Mouse (Mus musculus) liver, embryonic 14.5 days (tissue): ENCODE measurements around the gene Plk3. TPM values are rescaled to one million over a fixed set of nuclear protein-coding genes. Genes with fewer than 3 reads are reported as not detected.

Source experiments
- ATAC-seq: fragments of 200-750 bp; cut with Nextera tagmentation; 2 replicates; pipeline ENCODE4 v1.8.0; 2017; ENCODE audit warnings: moderate number of reproducible peaks, mild to moderate bottlenecking, moderate library complexity; ENCODE audit not compliant: insufficient read depth
- DNase-seq, 3 experiments: peaks; one replicate each; pipeline ENCODE4 v3.0.0-alpha.2; 2012 to 2013; ENCODE audit warnings: low read depth in 3 of 3, low spot score in 3 of 3
- H3K27ac ChIP-seq: fragments of 300-500 bp; sonication (generic); 2 replicates; pipeline ENCODE4 v1.5.1; 2014; ENCODE audit warnings: moderate library complexity, mild to moderate bottlenecking, control low read depth, inconsistent platforms
- H3K27me3 ChIP-seq: fragments of 300-500 bp; sonication (generic); 2 replicates; pipeline ENCODE4 v1.6.1; 2014; ENCODE audit warnings: mild to moderate bottlenecking, low read length, moderate library complexity; ENCODE audit not compliant: control insufficient read depth, insufficient read depth
- H3K36me3 ChIP-seq: fragments of 300-500 bp; sonication (generic); replicated peaks from 2 replicates; pipeline ENCODE4 v1.6.1; 2014; ENCODE audit warnings: low read depth; ENCODE audit not compliant: control insufficient read depth, insufficient read depth
- H3K4me1 ChIP-seq, 2 experiments: fragments of 200-500 bp in 1 of 2; fragments of 300-500 bp in 1 of 2; sonication (generic) in 1 of 2; replicated peaks; 2 replicates each; pipeline ENCODE4 v1.6.1; 2012 to 2014; ENCODE audit warnings: antibody characterized with exemption in 1 of 2, inconsistent platforms in 1 of 2, low read length in 1 of 2; ENCODE audit not compliant: control insufficient read depth in 2 of 2, insufficient read depth in 2 of 2
- H3K4me2 ChIP-seq: fragments of 300-500 bp; sonication (generic); 2 replicates; pipeline ENCODE4 v1.6.1; 2014; ENCODE audit warnings: low read depth, mild to moderate bottlenecking, control low read depth, moderate library complexity
- H3K4me3 ChIP-seq, 2 experiments: fragments of 200-500 bp in 1 of 2; fragments of 300-500 bp in 1 of 2; sonication (generic) in 1 of 2; 2 replicates each; pipeline ENCODE4 v1.5.1; 2012 to 2014; ENCODE audit warnings: low read depth in 2 of 2, low read length in 2 of 2, mild to moderate bottlenecking in 2 of 2, control low read depth in 1 of 2, inconsistent platforms in 1 of 2, moderate library complexity in 1 of 2; ENCODE audit not compliant: insufficient read depth in 1 of 2
- H3K9ac ChIP-seq: fragments of 300-500 bp; sonication (generic); replicated peaks from 2 replicates; pipeline ENCODE4 v1.6.1; 2014; ENCODE audit warnings: mild to moderate bottlenecking, control low read depth, moderate library complexity
- H3K9me3 ChIP-seq: fragments of 300-500 bp; sonication (generic); 2 replicates; pipeline ENCODE4 v1.6.1; 2016; ENCODE audit warnings: low read length, mixed read lengths; ENCODE audit not compliant: control insufficient read depth
- CTCF ChIP-seq: IDR thresholded peaks from 2 replicates; pipeline ENCODE4 v1.5.1; 2016; ENCODE audit warnings: antibody characterized with exemption, low read depth, control low read depth
- EP300 ChIP-seq: IDR thresholded peaks from 2 replicates; pipeline ENCODE4 v1.6.1; 2016; ENCODE audit warnings: antibody characterized with exemption, low read depth
- WGBS: fragments of 180-500 bp; shearing (Covaris S2); extraction: QIAGEN DNeasy Blood & Tissue Kit; methylation state at CpG from one replicate; pipeline ENCODE4 v1.1.7; 2014; ENCODE audit not compliant: insufficient replicate concordance; 5-methylcytosine and 5-hydroxymethylcytosine counted together
- polyA plus RNA-seq, 2 experiments: library from polyadenylated mRNA; depleted of rRNA in 1 of 2; stranded (reverse) in 1 of 2; unstranded in 1 of 2; fragments of >200 nt; fragmentation: Nextera tagmentation in 1 of 2; extraction: Ambion mirVana in 1 of 2; gene quantifications; 2 replicates each; pipeline versions ENCODE4 v1.2.1 to v1.2.3; 2012 to 2014

The Plk3 gene
- polyA plus RNA-seq, 2 experiments: 1.1 to 1.7 TPM

DNA sequence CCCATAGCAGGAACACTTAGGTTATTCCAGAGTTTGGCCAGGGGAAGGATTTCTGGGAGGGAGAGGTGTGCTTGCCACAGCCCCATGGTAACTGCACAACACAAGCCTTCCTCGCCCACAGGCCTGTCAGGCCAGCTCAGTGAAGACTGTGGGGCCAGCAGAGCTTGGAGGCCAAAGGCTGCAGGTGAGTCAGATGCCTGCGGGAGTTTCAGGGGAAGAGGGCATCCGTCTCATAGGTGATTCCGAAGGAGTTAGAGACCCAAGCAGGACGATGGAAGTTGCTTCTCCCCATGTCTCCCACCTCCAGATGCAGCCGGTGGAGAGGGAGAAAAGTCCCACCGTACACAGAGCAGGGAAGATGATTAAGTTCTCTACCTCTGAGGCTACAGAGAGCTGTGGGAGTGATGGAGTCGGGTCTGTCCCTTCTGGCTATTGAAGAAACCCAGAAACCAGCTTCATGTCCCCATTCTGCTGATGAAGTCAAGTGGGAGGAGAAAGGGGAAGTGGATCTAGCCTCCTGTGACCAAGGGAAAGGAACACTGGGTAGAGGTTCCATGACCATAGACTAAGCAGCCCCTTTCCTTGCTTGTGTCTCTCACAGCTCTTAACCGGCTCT lies 7.0 kb downstream of the Plk3 start, which contains the start of gene Tctex1d4:
TSS of gene Tctex1d4 (plus strand) at position 120 of the 616 bp plus-strand sequence.
- ATAC-seq (no peak), DNase-seq (no peak)
- Histone ChIP-seq H3K36me3 (no peaks in the 10 kb centered on the region), H3K4me2 (no peak within 1 kb of the TSS), H3K27me3 (no peaks in the 10 kb centered on the region; the same call in 1 of the 2 replicates), H3K9ac (no peak within 1 kb of the TSS), H3K4me1 (peaks cover 14 to 24% of the 10 kb centered on the region in 2 experiments), H3K27ac (no peak within 1 kb of the TSS), H3K9me3 (no peaks in the 10 kb centered on the region), H3K4me3 (no peak within 1 kb of the TSS)
- TF ChIP-seq CTCF (no peak), EP300 (no peak)
- 67% methylated on average over 9 of the region's 9 CpGs for WGBS

DNA sequence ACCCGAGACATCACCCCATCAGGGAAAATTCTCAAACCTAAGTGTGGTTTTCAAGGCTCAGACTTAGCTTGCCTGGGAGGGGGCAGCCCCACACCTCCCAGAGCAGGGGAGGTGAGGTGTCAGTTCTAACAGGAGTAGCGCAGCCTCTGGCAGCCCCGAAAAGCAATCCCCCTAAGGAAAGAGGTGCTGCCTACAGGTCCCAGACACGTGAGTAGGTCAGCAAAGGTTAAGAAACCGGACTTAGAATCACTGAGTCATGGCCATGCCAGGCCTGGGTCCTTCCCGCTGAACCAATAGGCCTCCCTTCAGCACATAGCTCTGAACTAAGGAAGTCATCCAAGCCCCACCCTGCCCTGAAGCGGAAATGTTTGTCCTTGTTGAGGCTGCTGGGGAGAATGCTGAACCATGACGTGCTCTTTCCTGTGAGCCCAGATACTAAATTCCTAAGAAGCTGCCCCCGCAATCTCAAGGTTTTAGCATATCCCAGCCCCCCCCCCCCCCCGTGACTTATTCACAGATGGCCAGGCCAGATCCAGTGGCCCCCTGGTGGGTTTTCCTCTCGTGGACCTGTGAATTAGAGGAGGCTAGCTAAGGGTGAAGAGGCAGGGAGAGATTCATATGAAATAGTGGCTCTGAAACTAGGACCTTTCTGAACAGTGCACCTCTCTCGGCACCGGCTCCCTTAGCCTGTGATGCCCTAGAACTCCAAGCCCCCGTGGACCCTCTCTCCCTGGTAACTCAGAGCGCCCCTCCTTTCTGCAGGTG lies 7.7 kb downstream of the Plk3 start:
- no peak overlapping the region for H3K4me2 ChIP-seq

GRCm38 (mm10) chr4:117125348-117125909 lies 8.3 kb downstream of the Plk3 start, which contains the start of gene Btbd19:
TSS of gene Btbd19 (minus strand) at chr4:117125725.
- H3K27ac ChIP-seq: no peak within 1 kb of the TSS; the same call in 1 of the 2 replicates
- ATAC-seq: no peak
- H3K4me1 ChIP-seq: peaks cover 14 to 24% of the 10 kb centered on the region in 2 experiments
- peak within 1 kb of the TSS; percentile 32; the same call in 1 of the 2 replicates for H3K4me2 ChIP-seq
- DNase-seq: no peak
- no peaks in the 10 kb centered on the region for H3K9me3 ChIP-seq
- H3K36me3 ChIP-seq: no peaks in the 10 kb centered on the region
- H3K27me3 ChIP-seq: no peaks in the 10 kb centered on the region
- no peak within 1 kb of the TSS for H3K4me3 ChIP-seq
- TF ChIP-seq CTCF (no peak), EP300 (no peak)
- no peak within 1 kb of the TSS for H3K9ac ChIP-seq
- 35% methylated on average over 8 of the region's 8 CpGs for WGBS

More for the DNA sequence above, 7.7 kb downstream of the Plk3 start:
- H3K27ac ChIP-seq: no peak overlapping the region
- DNase-seq (peak in 1 of 3 experiments; percentile 29), ATAC-seq (peak; percentile 38; the same call in 1 of the 2 replicates)
- H3K36me3 ChIP-seq: no peaks in the 10 kb centered on the region
- peaks cover 14 to 24% of the 10 kb centered on the region in 2 experiments for H3K4me1 ChIP-seq
- TF ChIP-seq EP300 (no peak), CTCF (no peak)
- H3K27me3 ChIP-seq: no peaks in the 10 kb centered on the region
- H3K9me3 ChIP-seq: no peaks in the 10 kb centered on the region
- 32% methylated on average over 15 of the region's 15 CpGs for WGBS
- no peak overlapping the region for H3K9ac ChIP-seq
- H3K4me3 ChIP-seq: no peak overlapping the region

- Histone ChIP-seq H3K4me2 (peak overlapping the region; percentile 32; the same call in 1 of the 2 replicates), H3K4me1 (peaks cover 18 to 28% of the 10 kb centered on the region in 2 experiments), H3K9ac (no peak overlapping the region), H3K27ac (no peak overlapping the region; the same call in 1 of the 2 replicates), H3K27me3 (no peaks in the 10 kb centered on the region), H3K36me3 (no peaks in the 10 kb centered on the region), H3K4me3 (no peak overlapping the region), H3K9me3 (no peaks in the 10 kb centered on the region)
- no peak for ATAC-seq
- peak in 1 of 3 experiments; percentile 29 for DNase-seq
- TF ChIP-seq EP300 (peak; percentile 12; the same call in 1 of the 2 replicates), CTCF (no peak)
- WGBS: 9% methylated on average over 14 of the region's 14 CpGs
Observed at GRCm38 (mm10) chr4:117124518-117125347, 9.0 kb downstream of the Plk3 start.
